Mouse (Mus musculus) testis, postnatal 14 days (tissue): ENCODE measurements around the gene Ptbp3.

Source experiments
- DNase-seq: peaks from one replicate; pipeline ENCODE4 v3.0.0; 2021; ENCODE audit warnings: low spot score

The Ptbp3 gene

GRCm38 (mm10) chr4:59505481-59505880, 43.7 kb downstream of the Ptbp3 start:
- DNase-seq = no peak

- DNase-seq = no peak
Observed at GRCm38 (mm10) chr4:59491097-59491496, 58.1 kb downstream of the Ptbp3 start.

- DNase-seq = no peak
Observed at GRCm38 (mm10) chr4:59471306-59471705, 77.9 kb downstream of the Ptbp3 start.

- DNase-seq = no peak
Observed at GRCm38 (mm10) chr4:59465449-59465848, 83.7 kb downstream of the Ptbp3 start.

GRCm38 (mm10) chr4:59464661-59465060, 84.5 kb downstream of the Ptbp3 start:
- DNase-seq = no peak

GRCm38 (mm10) chr4:59462494-59462893, 86.7 kb downstream of the Ptbp3 start:
- DNase-seq = no peak

- DNase-seq = no peak
Observed at GRCm38 (mm10) chr4:59461116-59461727, 87.9 kb downstream of the Ptbp3 start.

- no peak for DNase-seq
Observed at GRCm38 (mm10) chr4:59459216-59459955, 89.8 kb downstream of the Ptbp3 start.

- DNase-seq = no peak
Observed at GRCm38 (mm10) chr4:59457941-59458340, 91.2 kb downstream of the Ptbp3 start.

GRCm38 (mm10) chr4:59457091-59457490, 92.1 kb downstream of the Ptbp3 start:
- DNase-seq = no peak

GRCm38 (mm10) chr4:59455465-59455864, 93.7 kb downstream of the Ptbp3 start:
- no peak for DNase-seq

GRCm38 (mm10) chr4:59454046-59454445, 95.1 kb downstream of the Ptbp3 start:
- DNase-seq = no peak

GRCm38 (mm10) chr4:59452503-59452933, 96.6 kb downstream of the Ptbp3 start:
- DNase-seq = no peak

- DNase-seq = no peak
Observed at GRCm38 (mm10) chr4:59450906-59451305, 98.3 kb downstream of the Ptbp3 start.

GRCm38 (mm10) chr4:59450234-59450854, 98.8 kb downstream of the Ptbp3 start:
- no peak for DNase-seq

- DNase-seq = no peak
Observed at GRCm38 (mm10) chr4:59447296-59447695, 101.9 kb downstream of the Ptbp3 start.

- DNase-seq = no peak
Observed at GRCm38 (mm10) chr4:59445516-59445915, 103.6 kb downstream of the Ptbp3 start.

GRCm38 (mm10) chr4:59444994-59445393, 104.2 kb downstream of the Ptbp3 start:
- DNase-seq = no peak

- no peak for DNase-seq
Observed at GRCm38 (mm10) chr4:59444085-59444484, 105.1 kb downstream of the Ptbp3 start.

GRCm38 (mm10) chr4:59441265-59441664, 107.9 kb downstream of the Ptbp3 start:
- DNase-seq = no peak

- DNase-seq = peak; percentile 38
Observed at GRCm38 (mm10) chr4:59439960-59440359, 109.2 kb downstream of the Ptbp3 start.

GRCm38 (mm10) chr4:59439041-59439440, 110.1 kb downstream of the Ptbp3 start:
- no peak for DNase-seq
